Mouse (Mus musculus): ENCODE data around the gene Tmem126a. TPM values are rescaled to one million over a fixed set of nuclear protein-coding genes. Genes with fewer than 3 reads are reported as not detected.

Tmem126a gene
- 10 to 100 TPM; 37.7 to 43.9 TPM for total RNA-seq (2021)

- DNase-seq, result peak; percentile 79 to 85
These were observed at the start of gene Tmem126a for GRCm38 (mm10) chr7:90456845-90457468. Gene Tmem126a, minus strand, starts transcription at chr7:90457229.

- DNase-seq, result no peak
These were observed 25.6 kb upstream of the Tmem126a start for GRCm38 (mm10) chr7:90482607-90483006.

- DNase-seq, result peak in 1 of 2 experiments; percentile 56
These were observed 19.6 kb upstream of the Tmem126a start, which contains the start of gene Dlg2 for GRCm38 (mm10) chr7:90476313-90477245. Gene Dlg2, plus strand, starts transcription at chr7:90476672.

GRCm38 (mm10) chr7:90475793-90476312 is 18.8 kb upstream of the Tmem126a start, which contains the start of gene Tmem126b:
Gene Tmem126b, minus strand, starts transcription at chr7:90476001.
- DNase-seq, result peak; percentile 99

- DNase-seq, result no peak
These were observed 16.5 kb upstream of the Tmem126a start for GRCm38 (mm10) chr7:90473511-90473910.

- DNase-seq, result no peak
These were observed 4.4 kb upstream of the Tmem126a start for GRCm38 (mm10) chr7:90461441-90461840.

GRCm38 (mm10) chr7:90460930-90461329 is 3.9 kb upstream of the Tmem126a start:
- DNase-seq, result no peak

- DNase-seq, result no peak
These were observed 3.3 kb upstream of the Tmem126a start for GRCm38 (mm10) chr7:90460330-90460729.

- no peak for DNase-seq
These were observed 488 bp upstream of the Tmem126a start for GRCm38 (mm10) chr7:90457517-90457916.

GRCm38 (mm10) chr7:90456149-90456844 is 732 bp downstream of the Tmem126a start:
- no peak for DNase-seq

GRCm38 (mm10) chr7:90444206-90444605 is 12.8 kb downstream of the Tmem126a start:
- no peak for DNase-seq

- DNase-seq, result peak; percentile 67 to 76
These were observed 13.6 kb downstream of the Tmem126a start for GRCm38 (mm10) chr7:90443101-90444091.

GRCm38 (mm10) chr7:90442518-90443080 is 14.4 kb downstream of the Tmem126a start, which contains the start of gene Crebzf:
Gene Crebzf, plus strand, starts transcription at chr7:90442729.
- peak; percentile 92 to 93 for DNase-seq

- no peak for DNase-seq
These were observed 15.0 kb downstream of the Tmem126a start for GRCm38 (mm10) chr7:90442070-90442469.

GRCm38 (mm10) chr7:90440044-90440443 is 17.0 kb downstream of the Tmem126a start:
- no peak for DNase-seq

GRCm38 (mm10) chr7:90432221-90432620 is 24.8 kb downstream of the Tmem126a start:
- DNase-seq, result no peak

- no peak for DNase-seq
These were observed 30.0 kb downstream of the Tmem126a start for GRCm38 (mm10) chr7:90427006-90427405.

GRCm38 (mm10) chr7:90426020-90427001 is 30.7 kb downstream of the Tmem126a start, which contains the start of gene Ccdc89:
Gene Ccdc89, plus strand, starts transcription at chr7:90426577.
- DNase-seq, result peak; percentile 73 to 76

GRCm38 (mm10) chr7:90409934-90410333 is 47.1 kb downstream of the Tmem126a start:
- peak; percentile 16 to 46 for DNase-seq
